Mouse (Mus musculus) lung, postnatal 14 days (tissue): Measurements from ENCODE around the gene Nckap5l.

Source experiments
- DNase-seq: peaks from one replicate; pipeline ENCODE4 v3.0.0; 2021

Gene Nckap5l

GRCm38 (mm10) chr15:99457606-99458401 is at the start of gene Nckap5l:
Gene Nckap5l, minus strand, starts transcription at chr15:99457748.
- peak; percentile 94 for DNase-seq

DNA sequence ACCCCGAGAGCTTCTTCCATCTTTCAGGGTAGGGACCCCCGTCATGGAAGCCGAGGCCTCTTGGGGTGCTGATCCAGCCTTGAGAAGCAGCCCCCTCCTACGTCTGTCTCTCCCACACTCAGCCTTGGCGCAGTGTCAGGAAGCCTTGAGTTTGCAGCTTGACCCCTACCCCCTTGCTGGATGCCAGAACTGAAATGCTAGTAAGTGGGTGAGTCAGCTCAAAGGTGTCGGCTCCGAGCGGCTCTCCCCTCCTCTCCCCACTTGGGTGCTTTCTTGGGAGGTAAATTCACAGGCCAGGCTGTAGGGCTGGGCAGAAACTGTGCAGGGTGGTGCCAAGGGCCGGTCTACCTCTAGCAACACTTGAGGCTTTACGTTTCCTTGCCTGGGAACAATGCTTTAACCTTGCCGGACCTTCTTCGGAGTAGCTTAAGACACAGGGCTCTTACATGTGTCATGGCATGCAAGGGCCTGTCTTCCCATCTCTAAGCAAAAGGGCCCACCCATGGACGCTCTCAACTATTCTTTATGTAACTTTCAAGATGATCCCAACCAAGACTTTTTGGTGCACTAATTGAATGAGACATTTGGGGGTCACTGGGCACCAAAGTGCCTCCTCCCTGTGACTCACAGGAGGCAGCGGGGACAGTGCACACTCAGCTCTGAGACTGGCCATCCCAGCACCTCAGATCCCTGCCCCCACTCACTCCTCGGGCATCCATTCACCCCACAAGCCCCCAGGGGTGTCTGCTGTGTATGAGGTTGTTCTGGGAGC is 48.0 kb upstream of the Nckap5l start:
- DNase-seq = peak; percentile 72

DNA sequence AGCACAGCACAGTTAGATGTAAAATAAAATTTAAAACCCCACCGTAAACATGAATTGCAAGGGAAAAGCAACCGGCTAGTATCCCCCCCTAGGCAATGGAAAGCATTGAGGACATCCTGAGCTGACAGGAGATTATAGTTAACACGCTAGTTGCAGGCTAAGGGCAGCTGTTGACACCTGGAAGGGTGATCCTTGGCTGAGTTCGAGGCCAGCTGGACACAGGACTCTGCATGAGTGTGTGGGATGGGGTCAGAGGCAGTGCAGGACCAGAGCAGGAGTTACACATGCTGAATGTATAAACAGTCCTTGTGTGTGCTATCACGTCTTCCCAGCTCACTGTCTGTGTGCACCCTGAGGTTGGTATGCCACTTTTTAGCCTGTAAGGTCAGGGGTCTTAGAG is 45.7 kb upstream of the Nckap5l start:
- no peak for DNase-seq

DNA sequence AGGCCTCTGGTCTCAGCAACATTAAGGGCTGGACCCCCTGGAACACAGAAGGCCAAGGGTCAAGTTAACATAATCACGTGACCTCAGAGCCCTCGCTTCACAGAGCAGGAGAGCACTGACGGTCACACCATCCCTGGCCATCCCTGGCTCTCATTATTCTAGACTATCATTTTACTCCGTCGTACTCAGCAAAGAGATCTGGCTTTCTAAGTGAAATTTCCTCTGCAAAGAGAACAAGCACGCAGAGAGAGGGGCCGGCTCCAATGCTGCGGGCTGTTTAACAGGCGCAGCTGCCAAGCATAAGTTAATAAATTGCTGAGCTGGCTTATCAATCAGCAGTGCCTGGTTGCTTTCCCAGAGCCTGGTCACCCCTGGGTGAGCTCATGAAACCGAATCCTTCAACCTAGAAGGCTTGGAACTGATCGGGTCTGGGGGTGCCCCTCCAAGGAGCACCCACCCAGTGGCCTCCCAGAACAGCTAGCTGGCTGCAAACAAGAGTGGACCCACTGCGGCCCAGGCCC is 44.8 kb upstream of the Nckap5l start:
- DNase-seq = no peak

GRCm38 (mm10) chr15:99501292-99502260 is 44.0 kb upstream of the Nckap5l start:
- no peak for DNase-seq

DNA sequence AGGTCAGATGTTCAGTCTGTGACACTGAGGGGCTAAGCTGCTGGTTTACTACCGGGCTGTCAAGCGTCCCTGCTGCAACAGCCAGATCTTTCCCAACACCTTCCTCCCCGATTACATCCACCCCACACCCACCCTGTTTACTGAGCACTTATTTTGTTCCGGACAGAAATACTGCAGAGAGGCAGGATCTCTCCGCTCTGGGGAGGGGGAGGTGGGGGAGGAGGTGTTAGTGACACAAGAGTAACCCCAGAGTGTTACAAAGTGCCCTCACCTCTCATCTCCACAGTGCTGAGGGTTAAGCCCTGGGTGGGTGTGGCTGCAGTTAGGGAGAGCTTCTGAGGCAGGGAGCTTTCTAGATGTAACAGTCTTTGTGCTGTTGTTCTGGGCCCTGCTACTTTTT is 42.8 kb upstream of the Nckap5l start:
- DNase-seq = peak; percentile 69

DNA sequence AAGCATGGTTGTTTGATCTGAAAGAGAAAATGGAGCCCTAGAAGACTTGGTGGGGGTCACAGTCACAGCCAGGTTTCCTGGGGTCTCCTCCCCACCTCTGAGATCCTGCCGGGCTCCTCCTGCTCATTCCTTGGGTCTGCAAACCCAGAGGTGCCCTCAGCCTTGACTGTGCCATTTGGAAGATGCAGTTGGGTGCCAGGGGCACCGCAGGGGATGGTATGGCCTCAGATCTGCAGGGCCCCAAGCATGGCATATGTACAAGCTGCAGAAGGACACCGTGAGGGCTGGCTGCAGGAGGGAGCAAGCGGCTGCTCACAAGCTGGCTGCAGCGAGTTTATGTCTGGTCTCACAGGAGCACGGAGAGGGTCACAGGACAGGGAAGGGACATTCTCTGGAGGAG is 42.2 kb upstream of the Nckap5l start:
- DNase-seq = no peak

- peak; percentile 60 for DNase-seq
These were observed 41.2 kb upstream of the Nckap5l start for GRCm38 (mm10) chr15:99498781-99499180.

DNA sequence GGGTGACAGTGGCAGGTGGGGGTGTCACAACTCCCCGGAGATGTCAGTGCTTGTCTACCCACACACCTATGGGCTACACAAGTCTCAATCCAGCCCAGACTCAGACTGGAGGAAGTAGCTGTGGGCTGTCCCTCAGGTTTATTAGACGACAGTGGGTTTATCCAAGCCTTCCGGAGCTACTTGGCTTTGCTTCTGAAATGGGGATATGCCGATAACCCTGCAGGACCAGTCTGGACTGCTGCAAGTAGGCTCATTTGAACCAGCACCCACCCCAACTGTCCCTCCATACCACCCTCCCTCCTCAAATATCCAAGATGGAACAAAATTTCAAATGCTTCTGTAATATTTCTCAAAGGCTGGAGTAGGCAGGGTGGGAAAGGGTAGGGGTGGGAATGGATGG is 40.8 kb upstream of the Nckap5l start:
- DNase-seq = no peak

DNA sequence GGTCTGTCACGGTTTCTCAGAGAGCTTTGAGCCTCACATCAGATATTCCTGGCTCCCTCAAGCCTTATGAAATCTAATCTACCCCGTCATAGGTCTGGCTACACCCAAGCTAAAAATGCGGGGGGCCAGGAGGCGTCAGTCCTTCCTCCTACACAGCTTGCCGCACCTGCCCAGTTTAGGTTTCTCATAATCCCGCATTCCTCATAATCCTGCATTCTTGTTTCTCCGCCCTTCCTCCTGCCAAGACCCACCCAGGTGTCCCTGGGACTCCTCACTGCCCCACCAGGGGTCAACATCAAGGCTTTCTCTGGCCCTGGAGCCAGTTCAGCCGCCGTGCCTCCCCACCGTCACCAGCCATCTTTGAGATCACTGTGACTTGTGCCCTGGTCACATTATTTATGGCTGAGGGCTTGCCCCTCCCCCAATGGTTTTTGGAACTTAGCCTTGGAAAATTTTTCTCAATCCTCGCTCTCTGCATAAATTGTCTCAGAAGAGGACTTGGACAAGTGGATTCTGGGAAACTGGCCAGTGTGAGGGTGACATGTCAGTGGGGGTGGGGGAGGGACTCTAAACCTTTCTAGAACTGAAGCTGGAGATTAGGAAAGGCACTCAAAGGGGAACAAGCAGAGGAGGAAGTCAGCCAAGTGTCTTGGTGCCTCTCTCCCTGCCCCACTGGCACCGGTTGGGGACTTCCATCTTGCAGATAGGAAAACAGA is 40.1 kb upstream of the Nckap5l start:
- DNase-seq = peak; percentile 90

- DNase-seq = peak; percentile 66
These were observed 39.5 kb upstream of the Nckap5l start for GRCm38 (mm10) chr15:99497061-99497460.

- no peak for DNase-seq
These were observed 27.2 kb upstream of the Nckap5l start for GRCm38 (mm10) chr15:99484745-99485144.

DNA sequence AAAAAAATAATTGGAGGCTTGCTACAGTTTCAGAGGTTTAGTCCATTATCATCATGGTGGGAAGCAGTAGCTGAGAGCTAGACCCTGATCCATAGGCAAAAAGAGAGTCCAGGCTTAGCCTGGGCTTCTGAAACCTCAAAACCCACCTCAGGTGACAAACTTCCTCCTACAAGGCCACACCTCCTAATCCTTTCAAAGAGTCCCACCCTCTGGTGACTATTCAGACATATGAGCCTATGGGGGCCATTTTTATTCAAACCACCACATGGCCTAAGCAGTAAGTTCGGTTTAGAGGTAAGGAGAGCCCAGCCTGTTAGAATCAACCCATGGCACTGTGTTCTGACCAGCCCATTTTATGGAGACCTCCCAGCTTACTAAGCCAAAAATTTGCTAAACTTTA is 18.3 kb upstream of the Nckap5l start:
- DNase-seq = no peak

DNA sequence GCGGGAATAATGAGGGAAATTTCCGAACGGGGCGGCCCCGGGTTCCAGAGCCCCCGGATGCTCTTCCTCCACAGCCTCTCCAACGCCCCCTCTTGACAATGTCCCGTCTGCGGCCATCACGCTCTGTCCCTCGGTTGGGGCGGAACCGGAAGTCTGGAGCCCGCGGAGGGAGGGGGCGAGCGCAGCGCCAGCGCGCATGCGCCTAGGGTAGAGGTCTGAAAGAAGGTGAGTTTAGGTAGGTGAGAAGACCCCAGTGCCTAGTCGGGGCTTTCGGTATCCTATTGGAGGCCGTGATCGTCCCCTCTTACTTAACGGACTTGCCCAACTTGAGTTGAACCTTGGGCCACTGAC is 17.0 kb upstream of the Nckap5l start, which contains the start of gene Bcdin3d:
Bcdin3d (minus strand) TSS at position 155 of the 351 bp plus-strand sequence.
- DNase-seq = peak; percentile 89

GRCm38 (mm10) chr15:99473801-99474575 is 16.4 kb upstream of the Nckap5l start:
- peak; percentile 71 for DNase-seq

DNA sequence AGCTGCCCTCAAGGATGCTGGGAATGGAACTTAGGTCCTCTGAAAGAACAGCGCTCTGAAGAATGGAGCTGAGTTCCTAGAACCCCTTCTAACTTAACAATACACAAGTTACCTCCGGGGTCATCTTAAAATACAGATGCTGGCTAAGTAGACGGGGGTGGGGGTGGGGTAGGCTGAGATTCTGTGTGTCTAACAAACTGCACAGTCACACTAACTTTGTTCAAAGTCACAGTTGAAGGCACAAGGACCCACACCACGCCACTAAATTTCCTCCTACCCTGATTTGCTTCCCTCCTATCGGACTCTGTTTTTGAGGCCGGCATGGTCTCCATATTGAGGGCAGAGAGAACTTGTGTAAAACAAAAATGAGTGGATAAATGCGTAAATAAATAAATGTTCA is 15.4 kb upstream of the Nckap5l start:
- DNase-seq = no peak

GRCm38 (mm10) chr15:99471677-99472063 is 14.1 kb upstream of the Nckap5l start:
- no peak for DNase-seq

DNA sequence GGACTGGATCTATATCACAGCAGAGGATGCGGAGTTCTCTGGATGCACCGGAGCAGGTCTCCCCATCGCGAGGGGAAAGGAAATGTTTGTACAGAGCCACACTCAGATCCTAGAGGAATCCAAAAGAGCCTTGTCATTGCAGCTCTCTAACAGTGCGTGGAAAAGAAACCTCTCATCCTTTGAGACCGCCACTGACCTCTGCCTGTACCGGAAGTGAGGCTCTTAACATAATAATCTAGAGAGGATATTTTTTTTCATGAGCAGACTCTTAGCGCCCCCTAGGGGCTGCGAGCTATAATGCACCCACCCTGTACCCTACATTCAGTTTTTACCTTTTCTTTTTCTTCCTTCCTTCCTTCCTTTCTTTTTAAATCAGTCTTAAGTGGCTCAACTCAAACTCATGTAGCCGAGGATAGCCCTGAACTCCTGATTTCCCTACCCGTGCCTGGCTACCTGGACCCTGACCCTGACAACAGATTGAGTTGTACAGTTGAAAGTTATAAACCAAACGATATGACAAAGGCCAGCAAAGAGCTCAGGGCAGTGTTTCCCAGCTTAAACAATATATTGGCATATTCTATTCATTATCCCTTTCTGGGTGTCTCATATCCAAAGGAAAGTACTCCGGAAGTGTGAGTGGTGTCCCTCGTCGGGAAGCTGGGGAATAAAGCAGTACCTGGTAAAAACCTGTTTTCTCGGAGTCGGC is 13.6 kb upstream of the Nckap5l start:
- DNase-seq = peak; percentile 69

DNA sequence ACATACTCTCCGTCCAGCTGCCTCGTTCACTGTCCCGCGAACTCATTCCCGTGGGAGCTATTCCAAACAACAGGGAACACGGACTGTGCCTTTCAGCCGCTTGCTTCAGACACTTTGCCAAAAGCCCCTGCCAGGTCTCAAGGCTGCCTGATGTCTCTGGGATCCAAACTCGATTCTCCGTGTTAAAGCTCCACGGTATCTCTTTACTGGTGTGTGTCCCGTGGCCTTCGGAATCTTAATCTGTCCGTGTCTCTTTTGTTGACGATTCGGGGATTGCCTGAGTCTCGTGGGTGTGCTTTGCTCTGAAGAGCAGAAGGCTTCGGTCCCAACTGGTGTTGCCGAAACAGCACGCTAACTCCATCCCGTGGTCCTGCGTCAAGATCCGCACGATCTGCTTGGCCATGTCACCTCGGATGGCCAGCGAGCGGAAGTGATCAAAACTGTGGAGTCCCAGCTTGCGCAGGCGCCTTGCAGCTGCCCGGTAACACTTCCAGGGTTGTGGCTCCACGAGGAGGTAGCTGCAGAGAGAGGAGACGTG is 12.7 kb upstream of the Nckap5l start:
- no peak for DNase-seq

DNA sequence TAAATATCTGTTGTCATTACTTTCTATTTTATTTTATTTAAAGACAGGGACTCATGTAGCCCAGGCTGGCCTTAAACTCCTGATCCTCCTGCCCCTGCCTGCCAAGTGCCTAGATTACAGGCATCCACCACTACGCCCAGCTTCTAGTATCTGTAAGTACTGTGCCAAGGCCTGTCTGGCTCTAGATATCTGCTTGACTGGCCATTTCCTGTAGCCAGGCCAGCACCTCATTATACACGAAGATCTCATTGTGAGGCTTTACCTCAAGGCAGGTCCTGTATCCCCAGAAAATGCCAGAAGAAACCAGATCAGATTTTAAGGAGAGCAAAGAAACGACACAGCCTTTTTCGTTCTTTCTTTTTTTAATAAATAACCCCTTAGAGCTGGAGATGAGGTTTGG is 12.2 kb upstream of the Nckap5l start:
- DNase-seq = no peak
